Mouse (Mus musculus) ovary, adult 18-20 months (tissue): ENCODE data around the gene Banf2.
A peak's percentile ranks its signal among the peaks of the same experiment; 100 is the strongest.

ENCODE experiments used
- DNase-seq: peaks from one replicate; pipeline ENCODE4 v3.0.0; 2022; ENCODE audit warnings: low spot score, mixed read lengths

The Banf2 gene

GRCm38 (mm10) chr2:144032664-144033063 lies at the start of gene Banf2:
Gene Banf2, plus strand, starts transcription at chr2:144033059.
- no peak for DNase-seq

DNA sequence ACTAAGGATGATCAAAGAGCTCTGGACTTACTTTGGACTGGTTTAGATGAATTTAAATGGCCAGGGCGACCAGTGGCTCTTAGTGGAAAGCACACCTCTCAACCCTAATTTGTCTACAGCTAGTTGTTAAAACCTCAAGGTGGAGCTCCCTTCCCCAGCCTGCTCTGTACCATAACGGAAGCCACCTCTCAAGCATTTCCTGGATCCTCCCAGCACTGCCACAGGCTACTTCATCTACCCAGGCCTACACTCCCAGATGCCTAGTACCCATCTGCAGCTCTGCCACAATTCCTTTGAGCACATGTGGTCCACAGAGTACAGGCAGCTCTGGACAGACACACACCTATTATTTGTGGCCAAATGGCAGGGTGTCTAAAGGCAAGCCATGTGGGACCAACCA lies 49.4 kb upstream of the Banf2 start:
- DNase-seq = no peak

DNA sequence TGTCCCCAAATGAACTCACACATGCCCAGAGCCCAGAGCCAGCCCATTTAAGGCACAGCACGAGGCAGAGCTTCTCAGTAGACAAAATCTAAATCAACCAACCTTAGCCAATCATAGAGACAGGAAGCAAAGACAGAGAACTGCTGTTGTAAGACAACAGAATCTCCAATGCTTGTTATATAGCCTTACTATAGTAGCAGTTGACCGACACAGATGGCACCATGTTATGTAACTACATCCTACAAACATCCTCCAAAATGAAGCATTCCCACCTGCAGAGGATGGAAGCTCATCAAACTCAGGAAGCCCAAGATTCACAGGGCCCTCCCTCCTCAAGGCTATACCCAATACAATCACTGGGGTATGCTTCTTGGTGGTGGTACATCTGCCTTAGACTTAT lies 45.4 kb upstream of the Banf2 start:
- DNase-seq = no peak

DNA sequence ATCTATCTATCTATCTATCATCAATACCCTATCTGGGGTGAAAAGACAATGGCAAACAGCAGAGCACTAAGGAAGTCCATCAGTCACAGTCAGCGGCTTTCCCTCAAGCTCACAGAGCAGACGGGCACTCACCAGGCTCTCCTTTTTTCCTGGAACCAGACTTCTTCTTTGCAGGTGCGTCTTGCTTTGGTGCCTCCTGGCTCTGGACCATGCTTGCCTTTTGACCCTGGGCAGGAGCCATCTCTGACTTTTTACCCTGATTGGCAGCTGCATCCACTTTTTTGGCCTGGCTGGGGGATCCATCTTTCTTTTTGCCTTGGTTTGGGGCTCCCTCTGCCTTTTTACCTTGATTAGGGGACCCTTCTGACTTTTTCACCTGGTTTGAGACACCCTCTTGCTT lies 44.8 kb upstream of the Banf2 start:
- no peak for DNase-seq

GRCm38 (mm10) chr2:143990997-143991396 lies 41.9 kb upstream of the Banf2 start:
- DNase-seq = no peak

- no peak for DNase-seq
These were observed 40.7 kb upstream of the Banf2 start for GRCm38 (mm10) chr2:143991964-143992672.

- no peak for DNase-seq
These were observed 39.9 kb upstream of the Banf2 start for GRCm38 (mm10) chr2:143992977-143993376.

DNA sequence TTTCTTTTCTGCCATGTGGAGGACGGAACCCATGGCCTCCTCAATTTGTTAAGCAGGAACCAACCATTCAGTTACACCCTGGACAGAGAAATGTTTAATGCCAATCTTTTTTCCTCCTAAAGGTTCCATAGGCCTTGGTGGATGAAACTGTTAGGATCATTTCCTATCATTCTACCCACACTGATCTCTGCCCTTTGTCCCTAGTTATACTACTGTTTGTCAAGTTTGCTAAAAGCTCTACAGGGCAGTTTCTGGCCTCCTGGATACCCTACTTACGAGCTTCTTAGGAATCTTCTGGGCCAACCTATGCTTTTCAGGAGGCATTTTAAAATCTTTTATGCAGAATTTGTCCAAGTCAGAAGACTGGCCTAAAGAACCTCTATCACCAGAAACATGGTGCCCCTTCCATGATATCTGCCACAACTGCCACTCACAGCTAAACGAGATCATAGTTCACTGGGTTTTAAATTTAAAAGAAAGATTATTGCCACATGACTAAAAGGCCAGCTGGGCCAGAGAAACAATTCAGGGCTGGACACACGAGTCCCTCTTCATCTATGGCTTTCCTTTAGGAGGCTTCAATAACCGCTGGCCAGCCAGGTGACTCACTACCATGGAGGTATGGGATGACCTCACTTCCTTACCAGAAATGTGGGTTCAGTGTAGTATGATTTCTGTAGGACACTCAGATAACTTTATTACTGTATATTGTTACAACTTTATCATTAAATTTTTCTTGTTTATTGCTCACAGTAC lies 30.5 kb upstream of the Banf2 start:
- no peak for DNase-seq

GRCm38 (mm10) chr2:144003544-144003943 lies 29.3 kb upstream of the Banf2 start:
- peak; percentile 9 for DNase-seq

GRCm38 (mm10) chr2:144005166-144005955 lies 27.5 kb upstream of the Banf2 start:
- DNase-seq = no peak

DNA sequence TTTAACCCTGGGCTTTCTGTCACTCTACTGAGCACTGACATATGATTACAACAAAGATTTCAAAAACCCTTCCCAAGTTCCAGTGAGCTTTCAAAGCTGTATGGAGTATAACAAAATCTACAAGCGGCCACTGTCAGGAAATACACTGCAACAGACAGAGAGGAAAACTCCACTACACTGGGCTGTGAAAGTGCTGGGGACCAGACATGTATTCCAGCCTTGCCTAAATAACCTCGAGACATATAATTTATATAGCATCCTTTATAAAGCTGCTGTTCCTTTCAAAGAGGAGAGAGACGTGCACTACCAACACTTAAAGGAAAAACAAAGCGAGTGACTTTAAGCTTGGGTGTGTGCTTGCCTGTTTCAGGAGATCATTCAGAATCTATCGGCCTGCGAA lies 26.2 kb upstream of the Banf2 start:
- no peak for DNase-seq

GRCm38 (mm10) chr2:144007211-144007610 lies 25.6 kb upstream of the Banf2 start:
- no peak for DNase-seq

DNA sequence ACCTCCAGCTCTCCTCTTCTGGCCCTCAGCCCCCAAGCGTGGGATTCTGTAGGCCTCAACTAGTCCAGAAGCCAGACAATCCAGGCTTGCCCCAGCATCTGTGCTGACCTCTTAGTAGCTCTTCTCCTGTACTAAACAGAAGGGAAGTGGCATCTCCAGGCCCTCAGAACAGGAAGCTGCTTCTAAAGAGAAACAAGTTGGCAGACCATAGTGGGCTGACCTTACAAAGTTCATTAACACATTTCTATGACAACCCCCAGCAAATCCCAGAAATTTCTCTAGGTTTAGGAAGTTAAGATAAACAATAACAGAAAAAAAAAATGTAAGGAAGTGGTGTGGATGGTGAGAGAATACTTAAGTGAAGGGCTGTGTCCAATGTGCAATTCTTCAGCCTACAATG lies 23.8 kb upstream of the Banf2 start:
- no peak for DNase-seq

DNA sequence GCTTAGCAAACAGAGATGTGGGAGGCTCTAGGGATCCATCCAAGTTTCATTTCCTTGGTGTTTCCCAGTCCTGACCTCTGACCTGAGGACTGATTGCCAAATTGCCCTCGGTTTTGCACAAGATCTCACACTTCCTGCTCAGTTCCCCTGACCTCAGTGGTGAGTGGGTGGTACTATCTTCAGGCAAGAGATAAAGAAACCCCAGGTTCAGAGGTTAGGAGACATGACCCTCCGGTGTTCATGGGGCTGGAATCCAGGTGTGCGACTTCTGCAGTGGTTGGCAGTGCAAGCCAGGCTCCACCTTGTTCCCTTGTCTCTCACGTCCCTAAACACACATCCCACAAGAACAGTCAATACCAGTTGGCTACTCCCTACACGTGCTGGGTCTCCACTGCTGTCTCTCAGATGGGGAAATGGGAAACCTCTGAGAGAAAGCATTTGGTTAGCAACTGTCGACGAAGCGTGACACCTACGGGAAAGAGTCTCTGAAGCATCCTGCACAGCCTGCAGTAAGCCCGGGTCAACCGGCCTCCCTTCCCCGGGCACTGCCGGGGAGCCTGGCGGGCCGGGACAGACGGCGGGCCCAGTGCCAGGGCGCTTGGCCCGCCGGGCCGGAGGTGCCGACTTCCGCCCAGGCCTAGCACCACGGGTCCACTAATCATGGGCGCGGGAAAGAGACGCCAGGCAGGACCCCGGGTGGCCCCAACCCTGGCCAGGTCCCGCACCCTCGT lies 23.1 kb upstream of the Banf2 start:
- DNase-seq = peak; percentile 39

DNA sequence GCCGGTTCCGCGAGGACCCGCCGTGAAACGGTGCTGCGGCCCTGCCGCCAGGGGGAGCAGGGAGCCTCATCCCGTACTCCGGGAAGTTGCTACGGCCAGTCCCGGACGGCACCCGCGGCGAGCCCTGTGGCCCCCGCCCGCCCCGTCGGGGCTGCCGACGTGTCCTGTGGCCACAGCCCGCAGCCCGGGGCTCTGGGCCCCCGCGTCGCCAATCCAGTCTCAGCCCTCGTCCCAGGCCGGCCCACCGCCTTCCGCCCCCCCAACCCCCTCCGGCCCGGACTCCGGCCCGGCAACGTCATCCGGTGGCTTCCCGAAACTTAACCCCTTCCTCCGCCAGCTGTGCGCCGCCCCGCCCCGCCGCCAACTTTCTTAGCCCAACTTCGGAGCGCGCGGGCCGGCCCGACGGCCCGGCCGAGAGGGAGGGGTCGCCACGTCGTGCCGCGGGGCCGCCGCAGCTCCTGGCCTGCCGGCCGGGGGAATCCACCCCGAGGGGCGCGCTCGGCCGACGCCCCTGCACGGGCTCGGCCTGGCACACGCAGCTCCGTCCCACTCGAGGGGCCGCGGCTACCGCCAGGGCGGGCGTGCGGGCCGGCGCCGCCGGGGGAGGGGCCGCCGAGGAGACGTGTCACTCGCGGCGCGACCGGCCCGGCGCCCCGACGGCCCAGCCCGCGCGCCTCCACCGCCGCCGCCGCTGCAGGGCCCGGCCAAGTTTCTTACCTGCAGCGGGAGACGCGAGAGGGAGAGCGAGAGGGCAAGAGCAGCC lies 22.4 kb upstream of the Banf2 start:
- peak; percentile 63 for DNase-seq

DNA sequence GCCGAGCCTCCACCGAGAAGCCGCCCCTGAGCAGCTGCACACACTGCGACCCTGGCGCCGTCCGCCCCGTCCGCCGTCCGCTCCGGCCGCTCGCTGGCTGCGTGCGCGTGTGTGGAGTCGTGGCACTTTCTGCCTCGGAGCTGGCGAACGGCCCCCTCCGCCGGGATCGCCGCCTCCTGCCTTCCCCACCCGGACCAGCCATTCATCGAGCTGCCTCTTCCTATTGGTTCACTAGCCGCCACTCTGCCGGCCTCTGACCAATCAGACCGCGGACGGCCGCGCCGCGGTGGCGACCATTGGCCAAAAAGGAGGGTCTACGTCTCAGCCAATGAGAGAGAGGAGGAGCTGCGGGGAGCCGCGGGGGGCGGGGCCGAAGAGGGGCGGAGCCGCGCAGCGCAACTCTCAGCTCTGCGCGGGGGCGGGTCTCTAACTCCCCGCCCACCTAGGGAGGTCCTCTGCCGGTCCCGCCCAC lies 21.7 kb upstream of the Banf2 start, which contains the start of gene Rrbp1:
Gene Rrbp1 (minus strand): TSS at position 184 of the 472 bp plus-strand sequence.
- DNase-seq = peak; percentile 99

DNA sequence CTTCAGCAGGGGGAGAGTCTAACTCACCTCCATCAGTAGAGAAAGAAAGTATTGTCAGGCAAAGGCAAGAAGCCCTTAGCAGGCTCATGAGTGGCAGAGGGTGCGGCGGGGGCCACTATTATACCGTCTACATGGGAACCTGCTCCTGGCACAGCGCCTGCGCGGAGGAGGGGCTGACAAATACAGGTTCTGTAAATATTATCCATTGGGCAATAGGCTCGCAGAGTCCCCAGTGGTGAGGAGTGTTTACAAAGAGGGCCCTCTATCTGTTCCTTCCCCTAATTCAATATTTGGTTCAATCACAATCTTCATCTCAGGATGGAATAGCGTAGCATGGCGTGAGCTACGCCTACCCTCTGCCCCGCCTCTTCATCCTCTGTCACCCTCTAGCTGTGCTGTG lies 18.8 kb upstream of the Banf2 start:
- DNase-seq = no peak

GRCm38 (mm10) chr2:144014481-144014880 lies 18.4 kb upstream of the Banf2 start:
- DNase-seq = no peak

DNA sequence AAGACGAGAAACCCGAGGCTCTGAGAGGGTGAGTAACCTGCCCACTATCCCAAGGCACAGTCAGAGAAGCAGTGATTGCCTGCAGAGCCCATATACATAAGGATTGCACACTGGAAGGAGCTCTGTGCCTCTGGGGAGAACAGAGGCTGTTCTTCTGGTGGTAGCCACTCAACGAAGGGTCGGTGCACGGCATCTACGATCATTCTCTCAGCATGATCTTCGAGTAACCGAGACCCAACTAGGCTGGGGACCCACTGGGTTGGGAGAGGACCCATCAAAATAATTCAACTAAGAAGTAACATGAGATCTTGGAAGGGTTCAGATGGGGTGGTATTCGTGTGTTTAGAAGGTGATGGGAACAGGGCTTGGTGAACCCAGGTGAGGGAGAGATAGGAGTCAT lies 17.0 kb upstream of the Banf2 start:
- DNase-seq = no peak

DNA sequence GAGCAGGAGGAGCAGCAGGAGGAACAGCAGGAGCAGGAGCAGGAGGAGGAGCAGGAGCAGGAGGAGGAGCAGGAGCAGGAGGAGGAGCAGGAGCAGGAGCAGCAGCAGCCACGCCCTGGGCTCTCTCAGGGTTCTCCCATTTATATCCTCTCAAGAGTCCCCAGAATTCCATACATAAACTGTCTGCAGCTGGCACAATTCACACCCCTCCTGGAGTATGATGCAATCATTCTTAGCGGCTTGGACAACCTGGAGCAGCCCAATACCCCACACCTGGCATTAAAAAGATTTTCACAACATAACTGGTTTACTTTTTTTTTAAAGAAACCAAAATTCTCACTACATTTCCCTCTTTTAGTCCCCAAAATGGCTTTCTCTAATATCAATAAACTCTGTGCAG lies 12.9 kb upstream of the Banf2 start:
- no peak for DNase-seq

DNA sequence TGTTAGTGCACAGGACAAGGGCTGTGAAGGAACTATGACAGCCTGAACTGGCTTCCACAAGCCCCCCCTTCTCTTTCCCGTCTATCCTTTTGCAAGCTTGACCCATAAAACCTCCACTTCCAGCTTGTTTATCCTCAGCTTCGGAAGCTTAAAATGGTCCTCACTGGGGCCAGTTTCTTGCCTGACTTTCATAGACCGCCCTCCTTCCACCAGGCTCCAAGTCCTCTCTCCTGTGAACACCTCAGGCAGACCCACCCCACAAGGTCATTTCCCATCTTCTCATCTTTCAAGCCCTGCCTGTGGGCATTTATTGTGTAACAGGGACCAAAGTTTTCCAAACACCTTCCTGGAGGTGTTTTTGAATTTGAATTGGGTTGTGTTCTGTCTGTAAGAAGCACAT lies 10.4 kb upstream of the Banf2 start:
- no peak for DNase-seq
